Mouse (Mus musculus) lung, adult 18-20 months (tissue): ENCODE data around the gene Nckap5.
A peak's percentile ranks its signal among the peaks of the same experiment; 100 is the strongest.

ENCODE experiments used
- DNase-seq, 2 experiments: peaks; one replicate each; pipeline ENCODE4 v3.0.0; 2022; ENCODE audit warnings: mixed read lengths in 2 of 2

Nckap5 gene

GRCm38 (mm10) chr1:126341806-126342205 is 488.8 kb downstream of the Nckap5 start:
- peak; percentile 25 to 53 for DNase-seq

- no peak for DNase-seq
Observed at GRCm38 (mm10) chr1:126339250-126339649, 491.3 kb downstream of the Nckap5 start.

- no peak for DNase-seq
Observed at GRCm38 (mm10) chr1:126334202-126334601, 496.4 kb downstream of the Nckap5 start.

- DNase-seq, result peak in 1 of 2 experiments; percentile 1
Observed at GRCm38 (mm10) chr1:126332026-126332425, 498.6 kb downstream of the Nckap5 start.

GRCm38 (mm10) chr1:126320696-126321095 is 509.9 kb downstream of the Nckap5 start:
- no peak for DNase-seq

- DNase-seq, result no peak
Observed at GRCm38 (mm10) chr1:126317874-126318607, 512.6 kb downstream of the Nckap5 start.

GRCm38 (mm10) chr1:126317345-126317744 is 513.3 kb downstream of the Nckap5 start:
- DNase-seq, result no peak

- DNase-seq, result no peak
Observed at GRCm38 (mm10) chr1:126316866-126317265, 513.7 kb downstream of the Nckap5 start.

GRCm38 (mm10) chr1:126301129-126301528 is 529.5 kb downstream of the Nckap5 start:
- no peak for DNase-seq

- DNase-seq, result no peak
Observed at GRCm38 (mm10) chr1:126264931-126265330, 565.7 kb downstream of the Nckap5 start.

GRCm38 (mm10) chr1:126254364-126254763 is 576.2 kb downstream of the Nckap5 start:
- DNase-seq, result no peak

GRCm38 (mm10) chr1:126253934-126254333 is 576.7 kb downstream of the Nckap5 start:
- DNase-seq, result no peak

GRCm38 (mm10) chr1:126233196-126233595 is 597.4 kb downstream of the Nckap5 start:
- DNase-seq, result no peak

GRCm38 (mm10) chr1:126231199-126231598 is 599.4 kb downstream of the Nckap5 start:
- no peak for DNase-seq

GRCm38 (mm10) chr1:126210212-126210611 is 620.4 kb downstream of the Nckap5 start:
- DNase-seq, result no peak

GRCm38 (mm10) chr1:126209743-126210142 is 620.9 kb downstream of the Nckap5 start:
- DNase-seq, result peak in 1 of 2 experiments; percentile 24

- no peak for DNase-seq
Observed at GRCm38 (mm10) chr1:126209131-126209530, 621.5 kb downstream of the Nckap5 start.

- no peak for DNase-seq
Observed at GRCm38 (mm10) chr1:126196937-126197336, 633.7 kb downstream of the Nckap5 start.

GRCm38 (mm10) chr1:126190353-126190752 is 640.2 kb downstream of the Nckap5 start:
- DNase-seq, result no peak

GRCm38 (mm10) chr1:126183751-126184150 is 646.8 kb downstream of the Nckap5 start:
- no peak for DNase-seq

GRCm38 (mm10) chr1:126168579-126168978 is 662.0 kb downstream of the Nckap5 start:
- no peak for DNase-seq

- no peak for DNase-seq
Observed at GRCm38 (mm10) chr1:126168131-126168530, 662.5 kb downstream of the Nckap5 start.

GRCm38 (mm10) chr1:126167546-126167945 is 663.1 kb downstream of the Nckap5 start:
- no peak for DNase-seq

GRCm38 (mm10) chr1:126159287-126159686 is 671.3 kb downstream of the Nckap5 start:
- peak; percentile 5 to 32 for DNase-seq

GRCm38 (mm10) chr1:126155816-126156215 is 674.8 kb downstream of the Nckap5 start:
- DNase-seq, result no peak
